Mouse (Mus musculus): ENCODE measurements around the gene Cacna2d2. TPM values are rescaled to one million over a fixed set of nuclear protein-coding genes. Genes with fewer than 3 reads are reported as not detected.
A peak's percentile ranks its signal among the peaks of the same experiment; 100 is the strongest.
"Not testable (repeated sequence)": the region's sequence is repeated elsewhere in the genome, so short reads cannot be mapped to it uniquely, and the experiment has no call there.

Gene Cacna2d2
- polyA plus RNA-seq, 1 experiment: not detected

DNA sequence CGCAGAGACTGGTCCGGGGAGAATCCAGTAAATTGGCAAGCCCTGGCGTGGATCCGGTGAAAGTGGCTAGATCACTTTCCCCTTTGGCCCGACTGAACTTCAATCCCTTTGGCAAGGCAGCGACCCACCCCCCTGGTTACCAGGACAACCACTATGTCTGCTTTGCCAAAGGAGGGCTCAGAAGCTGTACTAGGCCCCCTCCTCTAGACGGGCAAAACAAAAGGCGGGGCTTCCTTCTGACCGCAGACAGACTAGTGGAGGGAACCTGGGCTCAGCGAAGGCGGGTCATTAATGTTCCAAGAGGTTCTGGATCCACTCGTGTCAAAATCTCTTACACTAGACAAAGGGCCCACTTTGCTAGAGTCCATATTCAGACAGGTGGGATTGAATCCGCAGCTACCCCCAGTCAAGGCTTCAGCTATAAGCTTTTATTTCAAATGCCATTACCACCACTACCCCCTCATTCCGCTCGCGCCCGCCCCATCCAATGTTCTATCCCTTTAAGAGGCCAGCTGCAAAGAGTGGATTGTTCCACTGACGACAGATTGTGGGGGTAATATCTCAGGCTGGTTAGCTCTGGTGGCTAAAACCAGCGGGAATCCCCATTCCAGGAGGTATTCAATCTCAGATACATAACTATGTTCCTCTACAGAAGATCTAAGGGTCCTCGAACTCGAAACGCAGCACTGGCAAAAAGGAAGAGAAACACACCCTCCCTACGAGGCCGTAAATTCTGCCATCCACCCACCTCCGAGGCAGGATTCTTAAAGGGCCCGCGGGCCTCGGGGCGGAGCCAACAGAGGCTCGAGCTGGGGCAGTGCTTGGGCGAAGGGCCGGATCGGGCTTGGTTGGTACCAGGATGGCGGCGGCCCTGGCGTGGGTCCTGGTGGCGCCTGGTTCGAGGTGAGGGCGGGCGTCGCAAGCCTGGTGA is 169.2 kb downstream of the Cacna2d2 start:
- TF ChIP-seq CTCF (IDR thresholded peaks at IDR 0.05; ENCODE audit: borderline replicate concordance, insufficient read depth, low read length): no peak
- TF ChIP-seq POLR2A (IDR thresholded peaks at IDR 0.05; ENCODE audit: low read depth, low read length): peak; percentile 68
- Histone ChIP-seq H3K4me3 (ENCODE audit: insufficient read depth, low read length) (peak overlapping the region; percentile 81), H3K4me1 (ENCODE audit: control insufficient read depth, insufficient read depth, low read length) (peaks cover 4% of the 10 kb centered on the region; the same call in 1 of the 2 replicates), H3K27ac (ENCODE audit: insufficient read depth, low read length) (peak overlapping the region; percentile 31; the same call in 1 of the 2 replicates)

DNA sequence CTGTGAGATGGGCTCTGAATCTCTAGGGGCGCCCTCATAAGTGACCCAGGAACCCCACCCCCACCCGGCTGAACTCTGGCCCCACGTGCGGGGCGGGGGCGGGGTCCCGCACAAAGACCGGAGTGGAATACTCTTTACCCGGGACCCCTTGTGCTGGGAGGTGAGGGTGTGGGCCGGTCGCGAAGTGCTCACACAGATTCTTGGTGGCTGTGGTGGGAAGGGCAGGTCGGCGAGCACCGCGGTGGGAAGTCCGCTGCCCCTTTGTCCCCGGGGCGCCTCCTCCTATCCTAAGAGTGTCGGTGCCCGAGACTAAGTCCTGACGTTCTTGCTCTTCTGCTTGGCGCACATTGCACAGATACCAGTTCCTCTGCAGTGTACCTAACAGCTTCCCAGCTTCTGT is 169.9 kb downstream of the Cacna2d2 start:
- no peaks in the 10 kb centered on the region for H3K4me1 ChIP-seq (ENCODE audit: control insufficient read depth, insufficient read depth, low read length)
- H3K4me3 ChIP-seq (ENCODE audit: insufficient read depth, low read length): peak overlapping the region; percentile 81
- TF ChIP-seq POLR2A (IDR thresholded peaks at IDR 0.05; ENCODE audit: low read depth, low read length) (no peak), CTCF (IDR thresholded peaks at IDR 0.05; ENCODE audit: borderline replicate concordance, insufficient read depth, low read length) (no peak)
- peak overlapping the region; percentile 12; the same call in 1 of the 2 replicates for H3K27ac ChIP-seq (ENCODE audit: insufficient read depth, low read length)

GRCm38 (mm10) chr9:107570016-107570415 is 170.6 kb downstream of the Cacna2d2 start:
- Histone ChIP-seq H3K4me3 (ENCODE audit: insufficient read depth, low read length) (peak overlapping the region; percentile 81), H3K27ac (ENCODE audit: insufficient read depth, low read length) (no peak overlapping the region), H3K4me1 (ENCODE audit: control insufficient read depth, insufficient read depth, low read length) (no peaks in the 10 kb centered on the region)
- no peak for TF ChIP-seq CTCF (IDR thresholded peaks at IDR 0.05; ENCODE audit: borderline replicate concordance, insufficient read depth, low read length)
- no peak for TF ChIP-seq POLR2A (IDR thresholded peaks at IDR 0.05; ENCODE audit: low read depth, low read length)

DNA sequence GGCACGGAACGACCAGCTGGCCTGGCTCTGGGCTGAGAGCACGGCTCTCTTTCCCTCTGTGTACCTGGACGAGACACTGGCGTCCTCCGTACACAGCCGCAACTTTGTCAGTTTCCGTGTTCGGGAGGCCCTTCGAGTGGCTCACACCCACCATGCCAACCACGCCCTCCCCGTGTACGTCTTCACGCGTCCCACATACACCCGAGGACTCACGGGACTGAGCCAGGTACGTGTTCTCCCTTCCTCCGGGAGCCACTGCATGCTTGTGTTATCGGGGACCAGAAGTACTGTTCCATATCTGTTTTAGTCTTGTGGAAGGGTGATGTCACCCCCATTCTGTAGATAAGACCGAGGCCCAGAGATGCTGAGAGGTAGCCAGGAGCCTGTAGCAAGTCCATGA is 171.4 kb downstream of the Cacna2d2 start:
- TF ChIP-seq POLR2A (IDR thresholded peaks at IDR 0.05; ENCODE audit: low read depth, low read length) (no peak), CTCF (IDR thresholded peaks at IDR 0.05; ENCODE audit: borderline replicate concordance, insufficient read depth, low read length) (no peak)
- Histone ChIP-seq H3K4me1 (ENCODE audit: control insufficient read depth, insufficient read depth, low read length) (no peaks in the 10 kb centered on the region), H3K27ac (ENCODE audit: insufficient read depth, low read length) (no peak overlapping the region), H3K4me3 (ENCODE audit: insufficient read depth, low read length) (no peak overlapping the region)

DNA sequence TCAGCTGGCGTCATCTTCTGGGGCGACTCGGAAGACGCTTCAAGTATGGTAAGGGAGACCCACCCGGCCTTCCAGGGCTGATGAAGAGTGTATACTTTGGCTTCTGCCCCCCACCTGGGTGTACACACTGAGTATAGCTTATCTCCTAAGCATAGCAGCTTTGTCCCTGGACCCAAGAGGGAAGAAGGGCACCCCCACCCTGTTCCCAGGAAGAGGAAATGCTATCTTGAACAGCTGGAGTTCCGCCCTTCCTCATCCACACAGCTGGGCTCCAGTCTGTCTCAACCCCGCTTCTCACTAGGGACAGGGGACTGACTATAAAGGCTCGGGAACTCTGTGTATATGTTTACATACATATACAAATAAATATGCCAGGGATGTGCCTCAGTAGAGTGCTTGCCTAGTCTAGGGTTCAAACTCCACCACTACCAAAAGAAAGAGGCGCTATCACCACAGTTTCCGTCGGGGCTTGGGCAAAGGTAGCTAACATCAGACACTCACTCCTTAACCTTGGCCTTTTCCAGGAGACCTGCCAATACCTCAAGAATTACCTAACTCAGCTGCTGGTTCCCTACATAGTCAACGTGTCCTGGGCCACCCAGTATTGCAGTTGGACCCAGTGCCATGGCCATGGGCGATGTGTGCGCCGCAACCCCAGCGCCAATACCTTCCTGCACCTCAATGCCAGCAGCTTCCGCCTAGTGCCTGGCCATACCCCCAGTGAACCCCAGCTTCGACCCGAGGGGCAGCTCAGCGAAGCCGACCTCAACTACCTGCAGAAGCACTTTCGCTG is 172.3 kb downstream of the Cacna2d2 start:
- TF ChIP-seq POLR2A (IDR thresholded peaks at IDR 0.05; ENCODE audit: low read depth, low read length) (no peak), CTCF (IDR thresholded peaks at IDR 0.05; ENCODE audit: borderline replicate concordance, insufficient read depth, low read length) (no peak)
- Histone ChIP-seq H3K27ac (ENCODE audit: insufficient read depth, low read length) (no peak overlapping the region), H3K4me1 (ENCODE audit: control insufficient read depth, insufficient read depth, low read length) (no peaks in the 10 kb centered on the region), H3K4me3 (ENCODE audit: insufficient read depth, low read length) (no peak overlapping the region)

- Histone ChIP-seq H3K4me3 (ENCODE audit: insufficient read depth, low read length) (no peak overlapping the region), H3K27ac (ENCODE audit: insufficient read depth, low read length) (no peak overlapping the region), H3K4me1 (ENCODE audit: control insufficient read depth, insufficient read depth, low read length) (no peaks in the 10 kb centered on the region)
- TF ChIP-seq POLR2A (IDR thresholded peaks at IDR 0.05; ENCODE audit: low read depth, low read length) (no peak), CTCF (IDR thresholded peaks at IDR 0.05; ENCODE audit: borderline replicate concordance, insufficient read depth, low read length) (no peak)
Observed at GRCm38 (mm10) chr9:107572327-107572662, 172.9 kb downstream of the Cacna2d2 start.

- not testable (repeated sequence) for H3K4me1 ChIP-seq (ENCODE audit: control insufficient read depth, insufficient read depth, low read length); H3K4me3 ChIP-seq (ENCODE audit: insufficient read depth, low read length); H3K27ac ChIP-seq (ENCODE audit: insufficient read depth, low read length)
Observed at GRCm38 (mm10) chr9:107573774-107574173, 174.4 kb downstream of the Cacna2d2 start.

DNA sequence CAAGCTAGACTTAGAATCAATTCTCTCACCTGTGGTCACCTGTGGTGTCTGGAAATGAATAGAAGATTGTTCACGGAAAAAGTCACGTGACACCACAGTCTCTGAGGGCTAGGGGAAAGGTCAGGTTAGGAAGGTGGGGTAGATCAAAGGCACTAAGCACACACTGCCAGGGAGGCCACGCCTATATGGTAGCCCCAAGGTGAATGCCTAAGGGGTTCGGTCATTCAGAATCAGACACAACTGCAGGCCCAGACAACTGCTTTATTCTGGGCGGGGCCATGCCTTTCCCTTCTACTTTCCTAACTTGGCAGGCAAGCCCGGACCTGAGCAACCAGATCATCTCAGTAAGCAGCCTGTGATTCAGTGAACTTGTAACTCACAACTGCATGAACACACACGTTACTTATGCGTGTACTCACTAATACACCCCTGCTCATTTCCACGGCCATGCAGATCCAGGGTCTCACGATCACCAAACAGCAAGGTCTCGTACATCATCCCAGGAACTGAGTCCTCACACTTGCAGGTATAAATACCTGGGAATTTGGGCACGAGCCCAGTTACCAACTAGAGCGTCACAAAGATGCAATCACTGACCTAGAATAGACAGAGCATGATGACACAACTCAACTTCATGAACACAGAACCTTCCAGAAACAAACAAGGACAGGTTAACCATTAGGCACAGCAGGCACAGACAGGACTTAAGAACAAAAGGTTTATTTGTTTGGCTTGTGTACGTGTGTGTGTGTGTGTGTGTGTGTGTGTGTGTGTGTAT is 176.4 kb downstream of the Cacna2d2 start:
- peaks cover 5% of the 10 kb centered on the region; the same call in 1 of the 2 replicates for H3K4me1 ChIP-seq (ENCODE audit: control insufficient read depth, insufficient read depth, low read length)
- H3K4me3 ChIP-seq (ENCODE audit: insufficient read depth, low read length): no peak overlapping the region
- H3K27ac ChIP-seq (ENCODE audit: insufficient read depth, low read length): peak overlapping the region; percentile 56
- TF ChIP-seq POLR2A (IDR thresholded peaks at IDR 0.05; ENCODE audit: low read depth, low read length): no peak
- no peak for TF ChIP-seq CTCF (IDR thresholded peaks at IDR 0.05; ENCODE audit: borderline replicate concordance, insufficient read depth, low read length)

DNA sequence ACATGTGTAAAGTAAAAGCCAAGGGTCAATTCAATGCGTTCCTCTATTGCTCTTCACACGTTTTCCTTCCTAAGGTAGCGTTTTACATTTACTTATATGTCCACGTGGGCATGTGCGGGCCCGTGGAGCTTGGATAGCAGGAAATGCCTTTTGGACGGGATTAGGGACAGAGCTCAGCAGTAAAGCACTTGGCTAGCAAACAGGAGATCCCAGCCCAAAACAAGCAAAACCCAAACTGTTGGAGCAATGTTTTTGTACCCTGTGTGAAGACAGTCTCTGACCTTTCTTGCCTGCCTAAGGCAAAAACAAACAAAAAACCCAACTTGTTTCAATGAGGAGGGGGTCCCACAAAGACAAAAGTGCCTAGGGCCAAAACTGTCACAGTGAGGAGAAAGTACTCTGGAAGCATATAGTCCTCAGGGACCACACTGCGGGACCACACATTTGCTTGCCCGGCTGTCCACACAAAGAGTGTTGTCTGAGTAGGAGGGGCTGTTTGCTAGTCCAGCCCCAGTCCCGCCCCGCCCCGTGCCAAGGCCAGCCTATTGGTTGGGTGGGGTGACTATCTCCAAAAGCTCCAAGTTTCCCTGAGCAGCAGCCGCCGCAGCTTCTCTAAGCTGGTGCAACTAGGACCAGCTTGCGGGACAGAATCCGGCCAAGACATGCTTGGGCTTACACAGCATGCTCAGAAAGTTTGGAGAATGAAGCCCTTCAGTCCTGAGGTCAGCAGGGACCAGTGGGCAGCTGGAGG is 177.1 kb downstream of the Cacna2d2 start, which contains the start of gene Hyal1:
TSS of gene Hyal1 (plus strand) at position 571 of the 751 bp plus-strand sequence.
- Histone ChIP-seq H3K4me1 (ENCODE audit: control insufficient read depth, insufficient read depth, low read length) (peaks cover 5% of the 10 kb centered on the region; the same call in 1 of the 2 replicates), H3K4me3 (ENCODE audit: insufficient read depth, low read length) (peak within 1 kb of the TSS; percentile 37), H3K27ac (ENCODE audit: insufficient read depth, low read length) (peak within 1 kb of the TSS; percentile 56)
- peak; percentile 91 for TF ChIP-seq POLR2A (IDR thresholded peaks at IDR 0.05; ENCODE audit: low read depth, low read length)
- no peak for TF ChIP-seq CTCF (IDR thresholded peaks at IDR 0.05; ENCODE audit: borderline replicate concordance, insufficient read depth, low read length)

Measured in embryonic fibroblast, embryonic 13.5 days (primary cell).